Mouse (Mus musculus) heart, adult 11 months (tissue): ENCODE results near the gene Ccdc39.

ENCODE experiments used
- DNase-seq: peaks from one replicate; pipeline ENCODE4 v3.0.0; 2022

Ccdc39 gene

GRCm38 (mm10) chr3:33843801-33844632 is at the start of gene Ccdc39:
Gene Ccdc39 (minus strand): TSS chr3:33844310.
- DNase-seq = peak; percentile 97

- peak; percentile 62 for DNase-seq
Measured at GRCm38 (mm10) chr3:33893433-33893832, 49.3 kb upstream of the Ccdc39 start.

- DNase-seq = peak; percentile 41
Measured at GRCm38 (mm10) chr3:33887438-33887837, 43.3 kb upstream of the Ccdc39 start.

- no peak for DNase-seq
Measured at GRCm38 (mm10) chr3:33883105-33883504, 39.0 kb upstream of the Ccdc39 start.

GRCm38 (mm10) chr3:33882695-33883094 is 38.6 kb upstream of the Ccdc39 start:
- DNase-seq = no peak

GRCm38 (mm10) chr3:33878661-33879060 is 34.6 kb upstream of the Ccdc39 start:
- no peak for DNase-seq

GRCm38 (mm10) chr3:33874456-33875286 is 30.6 kb upstream of the Ccdc39 start:
- DNase-seq = no peak

- peak; percentile 21 for DNase-seq
Measured at GRCm38 (mm10) chr3:33873837-33874236, 29.7 kb upstream of the Ccdc39 start.

GRCm38 (mm10) chr3:33873366-33873765 is 29.3 kb upstream of the Ccdc39 start:
- peak; percentile 74 for DNase-seq

- DNase-seq = no peak
Measured at GRCm38 (mm10) chr3:33864000-33864540, 20.0 kb upstream of the Ccdc39 start.

GRCm38 (mm10) chr3:33858939-33859338 is 14.8 kb upstream of the Ccdc39 start:
- no peak for DNase-seq

GRCm38 (mm10) chr3:33853062-33853461 is 9.0 kb upstream of the Ccdc39 start:
- DNase-seq = no peak

- no peak for DNase-seq
Measured at GRCm38 (mm10) chr3:33850856-33851255, 6.7 kb upstream of the Ccdc39 start.

GRCm38 (mm10) chr3:33846639-33847038 is 2.5 kb upstream of the Ccdc39 start:
- no peak for DNase-seq

GRCm38 (mm10) chr3:33838877-33839276 is 5.2 kb downstream of the Ccdc39 start:
- DNase-seq = peak; percentile 60

- peak; percentile 79 for DNase-seq
Measured at GRCm38 (mm10) chr3:33836576-33836975, 7.5 kb downstream of the Ccdc39 start.

- peak; percentile 65 for DNase-seq
Measured at GRCm38 (mm10) chr3:33832351-33832750, 11.8 kb downstream of the Ccdc39 start.

- DNase-seq = peak; percentile 61
Measured at GRCm38 (mm10) chr3:33824135-33824946, 19.8 kb downstream of the Ccdc39 start.

- no peak for DNase-seq
Measured at GRCm38 (mm10) chr3:33807151-33807550, 37.0 kb downstream of the Ccdc39 start.

- no peak for DNase-seq
Measured at GRCm38 (mm10) chr3:33800513-33800820, 43.6 kb downstream of the Ccdc39 start.

- DNase-seq = peak; percentile 99
Measured at GRCm38 (mm10) chr3:33799617-33800512, 44.2 kb downstream of the Ccdc39 start, which contains the start of gene Ttc14. Gene Ttc14 (plus strand): TSS chr3:33799832.

- DNase-seq = no peak
Measured at GRCm38 (mm10) chr3:33790975-33791374, 53.1 kb downstream of the Ccdc39 start.
